Mouse (Mus musculus): ENCODE results near the gene Zc3h18.
A peak's percentile ranks its signal among the peaks of the same experiment; 100 is the strongest.

The Zc3h18 gene

DNA sequence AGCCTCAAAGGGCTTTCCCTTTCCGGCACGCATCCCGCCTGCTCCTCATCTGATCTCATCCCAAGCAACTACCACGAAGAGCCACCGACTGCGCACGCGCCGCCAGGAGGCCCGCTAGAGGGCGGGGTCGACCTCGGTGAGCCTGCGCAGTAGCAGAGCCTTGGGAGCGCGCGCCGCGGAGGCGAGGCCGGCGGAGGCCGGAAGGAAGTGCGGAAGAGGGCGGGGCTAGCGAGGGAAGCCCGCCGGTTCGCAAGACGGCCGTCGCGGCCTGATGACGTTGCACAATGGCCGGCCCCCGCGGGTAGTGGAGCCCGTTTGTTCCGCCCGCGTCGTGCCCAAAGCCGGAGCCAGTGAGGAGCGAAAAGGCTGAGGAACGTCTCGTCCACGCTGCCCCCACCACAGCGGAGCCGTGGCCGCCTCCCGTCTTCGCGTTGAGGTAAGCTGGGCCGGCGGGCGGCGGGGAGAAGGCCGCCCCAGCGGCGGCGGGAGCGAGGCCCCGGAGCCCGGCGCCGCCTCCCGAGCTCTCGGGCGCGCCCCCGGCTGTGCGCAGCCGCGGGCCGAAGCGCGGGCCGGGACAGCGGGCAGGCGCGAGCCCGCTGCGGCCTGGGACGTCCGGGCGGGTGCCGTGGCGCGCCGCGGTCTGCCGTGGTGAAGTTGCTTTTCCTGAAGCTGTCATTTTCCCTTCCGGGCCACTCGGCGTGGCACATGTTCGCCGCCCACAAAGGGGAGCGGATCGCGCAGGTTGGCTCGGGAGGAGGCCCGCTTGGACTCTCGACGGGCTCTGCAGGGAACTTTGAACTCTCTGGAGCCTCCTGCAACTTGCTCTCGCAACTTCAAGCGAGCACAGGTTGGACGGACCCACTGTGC lies at the start of gene Zc3h18:
TSS of gene Zc3h18 (plus strand) at position 245 of the 867 bp plus-strand sequence.
- DNase-seq: peak; percentile 99

DNA sequence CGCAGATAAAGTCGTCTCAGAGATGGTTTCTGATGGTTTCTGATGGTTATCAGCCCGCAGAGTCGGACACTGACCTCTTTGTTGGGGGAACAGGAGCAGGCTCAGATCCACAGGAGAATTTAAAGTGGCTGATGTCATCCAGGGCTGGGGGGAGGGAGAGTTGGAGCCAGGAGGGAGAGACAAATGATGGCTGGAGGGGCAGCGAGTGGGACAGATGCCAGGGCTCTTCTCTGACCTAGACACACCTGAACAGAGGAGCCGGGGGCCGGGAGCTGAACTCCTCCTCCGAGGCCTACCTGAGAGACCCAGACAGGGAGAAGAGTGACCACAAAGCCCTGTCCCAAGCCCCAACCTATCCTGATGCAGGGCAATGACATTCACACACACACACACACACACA lies 47.3 kb upstream of the Zc3h18 start:
- DNase-seq: no peak

DNA sequence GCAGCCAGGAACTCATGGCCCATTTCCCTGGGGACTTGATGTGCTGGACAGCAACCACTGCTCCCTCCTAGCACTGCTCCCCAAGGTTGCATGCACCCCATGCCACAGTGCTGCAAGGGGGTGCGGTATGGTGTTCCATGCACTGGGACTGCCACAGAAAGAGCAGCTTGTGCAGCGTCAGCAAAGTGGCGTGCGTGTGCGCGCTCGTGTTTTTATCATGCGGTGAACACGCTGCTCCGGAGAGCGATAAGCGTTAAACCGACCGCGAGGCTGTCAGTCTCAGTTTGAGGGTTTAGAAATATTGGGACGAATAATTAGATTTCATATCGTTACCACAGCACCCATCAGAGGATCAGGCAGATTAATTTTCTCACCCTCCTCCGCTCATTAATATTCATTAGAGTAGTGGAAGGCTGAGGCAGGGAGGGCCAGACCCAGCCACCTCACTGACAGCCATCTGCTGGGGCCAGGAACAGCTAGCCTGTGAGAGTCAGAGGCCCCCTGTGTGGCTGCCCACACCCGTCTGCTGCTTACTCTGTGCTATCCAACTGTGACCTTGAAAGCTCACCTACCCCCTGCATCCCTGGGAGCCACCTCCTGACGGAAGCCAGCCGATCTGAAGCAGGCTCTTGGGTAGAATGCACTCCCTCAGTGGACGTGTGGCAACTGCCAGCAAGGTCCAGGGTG lies 46.7 kb upstream of the Zc3h18 start:
- no peak for DNase-seq

DNA sequence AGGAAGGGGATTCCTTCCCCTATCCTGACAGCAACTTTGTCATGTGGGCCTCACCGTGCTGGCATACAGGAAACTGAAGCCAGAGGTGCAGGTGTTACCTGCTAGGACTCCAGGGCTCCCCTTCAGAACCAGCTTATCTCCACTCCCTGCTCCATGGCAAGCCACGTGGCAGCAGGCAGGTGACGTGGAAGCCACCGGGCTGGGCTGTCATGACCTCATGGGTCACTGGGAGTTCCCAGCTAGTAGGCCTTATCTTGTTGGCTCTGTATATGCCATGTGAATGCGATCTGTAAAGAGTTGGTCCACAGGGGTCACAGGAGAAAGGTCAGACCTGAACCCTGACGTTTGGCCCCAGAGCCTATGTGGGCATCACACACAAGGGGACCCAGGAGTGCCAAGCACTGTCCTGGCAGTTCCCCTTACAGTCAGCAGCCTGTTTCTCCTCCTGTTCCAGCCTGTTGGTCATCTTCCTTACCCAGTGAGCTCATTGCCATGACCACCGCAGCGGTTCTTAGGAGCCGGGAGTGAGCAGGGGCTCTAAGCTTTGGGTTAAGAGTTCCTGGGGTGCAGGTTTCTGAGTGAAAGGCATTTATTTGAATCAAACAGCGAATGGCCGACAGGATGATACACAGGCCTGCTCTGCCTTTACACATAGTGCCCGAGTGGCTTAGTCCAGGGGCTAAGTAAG lies 45.8 kb upstream of the Zc3h18 start:
- DNase-seq: no peak

DNA sequence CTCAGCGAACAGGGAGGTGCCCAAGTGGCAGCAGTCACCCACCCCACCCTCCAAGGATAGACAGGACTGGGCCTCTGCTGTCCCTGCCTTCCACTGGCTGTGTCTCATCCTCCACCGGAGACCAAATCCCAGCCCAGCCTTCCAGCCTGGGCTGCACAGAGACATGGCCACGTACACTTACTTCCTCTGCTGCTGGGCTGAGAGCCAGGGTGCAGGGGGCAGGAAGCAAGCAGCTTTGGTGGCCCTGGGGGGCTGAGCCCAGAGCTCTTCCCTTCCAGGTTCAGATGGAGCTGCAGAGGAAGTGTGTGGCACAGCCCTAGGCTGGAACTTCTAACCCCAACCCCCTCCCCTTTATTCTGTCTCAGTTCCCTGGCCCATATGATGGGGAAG lies 45.3 kb upstream of the Zc3h18 start:
- peak; percentile 53 to 67 for DNase-seq

DNA sequence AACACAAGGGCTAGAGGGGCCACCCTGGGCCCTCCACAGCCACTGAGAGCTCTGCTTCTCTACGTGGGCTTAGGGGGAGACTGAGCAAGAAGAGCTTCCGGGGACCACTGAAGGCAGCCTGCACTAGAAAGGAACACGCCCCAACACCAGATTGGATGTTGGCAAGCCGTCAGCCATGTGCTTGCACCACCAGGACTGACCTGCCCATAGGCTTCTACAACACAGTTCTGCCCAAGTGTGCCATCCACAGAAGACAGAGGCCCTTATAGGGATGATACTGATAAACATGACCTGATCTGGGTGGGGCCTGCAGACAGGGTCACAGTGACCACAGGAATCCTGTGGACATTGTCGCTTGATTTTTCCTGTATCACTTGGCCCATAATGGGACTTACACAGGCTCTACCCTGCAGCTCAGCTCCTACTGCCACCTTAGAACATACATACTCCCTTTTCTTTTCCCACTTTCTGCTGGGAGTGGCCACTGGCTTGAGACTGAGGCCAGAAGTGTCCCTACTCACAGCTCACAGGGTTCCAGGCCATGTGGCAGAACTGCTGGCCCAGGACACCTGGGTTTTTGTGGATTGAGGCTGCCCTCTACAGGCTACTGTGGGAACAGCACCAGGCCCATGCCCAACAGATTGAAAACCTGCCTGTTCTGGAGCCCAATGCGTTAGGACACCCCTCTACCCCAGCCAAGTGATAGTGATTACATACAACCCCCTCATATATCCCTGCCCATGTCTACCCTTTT lies 43.5 kb upstream of the Zc3h18 start:
- peak; percentile 73 to 89 for DNase-seq

DNA sequence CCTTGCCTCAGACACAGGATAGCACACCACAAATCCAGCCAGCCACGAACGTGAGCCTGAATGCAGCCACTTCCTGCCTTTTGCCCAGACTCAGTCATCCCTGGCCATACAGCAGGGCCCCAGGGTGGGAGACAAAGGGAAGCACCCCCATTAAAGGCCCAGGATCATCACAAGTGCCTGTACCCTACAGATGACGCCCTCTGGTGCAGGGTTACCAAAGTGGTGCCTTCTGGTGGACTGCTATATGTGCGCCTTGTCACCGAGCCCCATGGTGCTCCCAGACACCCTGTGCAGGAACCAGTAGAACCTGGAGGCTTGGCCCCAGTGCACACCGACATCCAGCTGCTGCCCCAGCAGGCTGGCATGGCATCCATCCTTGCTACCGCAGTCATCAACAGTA lies 42.9 kb upstream of the Zc3h18 start:
- no peak for DNase-seq

DNA sequence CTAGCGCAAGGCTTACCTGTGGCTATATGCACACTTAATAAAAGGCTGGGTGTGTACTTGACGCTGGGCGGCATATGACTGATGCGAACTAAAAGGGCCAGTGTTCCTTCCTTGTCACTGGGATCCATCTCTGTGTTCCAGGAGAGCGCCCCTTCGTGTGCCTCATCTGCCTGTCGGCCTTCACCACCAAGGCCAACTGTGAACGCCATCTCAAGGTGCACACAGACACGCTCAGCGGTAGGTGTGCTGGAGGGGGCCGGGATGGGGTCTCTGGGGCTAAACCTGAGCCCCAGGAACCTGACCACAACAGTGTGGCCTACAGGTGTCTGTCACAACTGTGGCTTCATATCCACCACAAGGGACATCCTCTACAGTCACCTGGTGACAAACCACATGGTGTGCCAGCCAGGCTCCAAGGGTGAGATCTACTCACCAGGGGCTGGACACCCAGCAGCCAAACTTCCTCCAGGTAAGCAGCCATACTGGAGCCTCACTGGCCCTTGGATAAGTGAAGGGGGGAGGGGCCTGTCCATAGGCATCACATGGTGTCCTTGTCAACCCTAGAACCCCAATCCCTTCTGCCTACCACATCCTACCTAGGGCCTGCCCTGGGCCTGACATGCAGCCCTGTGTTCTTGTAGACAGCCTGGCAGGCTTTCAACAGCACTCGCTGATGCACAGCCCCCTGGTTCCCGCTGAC lies 41.5 kb upstream of the Zc3h18 start:
- DNase-seq: no peak

DNA sequence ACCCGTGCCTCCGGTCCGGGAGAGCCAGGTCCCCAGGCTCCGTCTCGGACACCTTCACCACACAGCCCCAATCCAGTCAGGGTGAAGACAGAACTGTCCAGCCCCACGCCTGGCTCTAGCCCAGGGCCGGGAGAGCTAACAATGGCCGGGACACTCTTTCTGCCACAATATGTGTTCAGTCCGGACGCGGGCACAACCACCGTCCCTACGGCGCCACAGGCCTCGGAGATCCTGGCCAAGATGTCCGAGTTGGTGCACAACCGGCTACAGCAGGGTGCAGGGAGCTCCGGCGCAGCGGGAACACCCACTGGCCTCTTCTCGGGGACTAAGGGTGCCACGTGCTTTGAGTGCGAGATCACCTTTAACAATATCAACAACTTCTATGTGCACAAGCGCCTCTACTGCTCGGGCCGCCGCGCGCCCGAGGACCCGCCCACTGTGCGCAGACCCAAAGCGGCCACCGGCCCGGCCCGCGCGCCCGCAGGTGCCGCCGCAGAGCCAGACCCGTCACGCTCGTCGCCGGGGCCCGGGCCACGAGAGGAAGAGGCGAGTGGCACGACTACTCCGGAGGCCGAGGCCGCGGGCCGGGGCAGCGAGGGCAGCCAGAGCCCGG lies 40.7 kb upstream of the Zc3h18 start:
- DNase-seq: peak in 1 of 2 experiments; percentile 18

DNA sequence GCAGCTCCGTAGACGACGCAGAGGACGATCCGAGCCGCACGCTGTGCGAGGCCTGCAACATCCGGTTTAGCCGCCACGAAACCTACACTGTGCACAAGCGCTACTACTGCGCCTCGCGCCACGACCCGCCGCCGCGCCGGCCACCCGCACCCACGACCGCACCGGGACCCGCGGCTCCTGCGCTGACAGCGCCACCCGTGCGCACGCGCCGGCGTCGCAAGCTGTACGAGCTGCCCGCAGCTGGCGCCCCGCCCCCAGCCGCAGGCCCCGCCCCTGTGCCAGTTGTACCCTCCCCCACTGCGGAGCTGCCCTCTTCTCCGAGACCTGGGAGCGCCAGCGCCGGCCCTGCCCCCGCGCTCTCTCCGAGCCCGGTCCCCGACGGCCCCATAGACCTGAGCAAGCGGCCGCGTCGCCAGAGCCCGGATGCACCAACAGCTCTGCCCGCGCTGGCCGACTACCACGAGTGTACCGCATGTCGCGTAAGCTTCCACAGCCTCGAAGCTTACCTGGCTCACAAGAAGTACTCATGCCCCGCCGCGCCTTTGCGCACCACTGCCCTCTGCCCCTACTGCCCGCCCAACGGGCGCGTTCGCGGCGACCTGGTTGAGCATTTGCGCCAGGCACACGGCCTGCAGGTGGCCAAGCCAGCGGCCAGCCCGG lies 40.0 kb upstream of the Zc3h18 start:
- peak in 1 of 2 experiments; percentile 53 for DNase-seq

DNA sequence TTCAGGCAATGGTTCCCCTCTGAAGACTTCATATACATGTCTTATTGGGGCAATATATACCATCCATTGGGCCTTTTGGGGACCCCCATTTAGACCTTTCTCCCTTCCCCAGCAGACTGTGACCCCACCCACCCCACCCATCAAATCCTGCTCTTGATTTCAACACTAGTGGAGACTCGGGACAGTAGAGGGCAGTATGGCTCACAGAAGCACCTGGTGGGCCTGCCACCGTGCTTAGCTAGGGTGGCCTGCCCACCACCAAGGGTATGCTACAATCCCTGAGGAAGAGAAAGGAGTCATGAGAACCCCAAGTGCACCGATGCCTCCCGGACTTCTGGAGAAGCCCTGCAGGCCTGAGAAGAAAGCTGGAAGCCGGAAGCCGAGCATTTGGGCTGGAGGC lies 37.6 kb upstream of the Zc3h18 start:
- no peak for DNase-seq

DNA sequence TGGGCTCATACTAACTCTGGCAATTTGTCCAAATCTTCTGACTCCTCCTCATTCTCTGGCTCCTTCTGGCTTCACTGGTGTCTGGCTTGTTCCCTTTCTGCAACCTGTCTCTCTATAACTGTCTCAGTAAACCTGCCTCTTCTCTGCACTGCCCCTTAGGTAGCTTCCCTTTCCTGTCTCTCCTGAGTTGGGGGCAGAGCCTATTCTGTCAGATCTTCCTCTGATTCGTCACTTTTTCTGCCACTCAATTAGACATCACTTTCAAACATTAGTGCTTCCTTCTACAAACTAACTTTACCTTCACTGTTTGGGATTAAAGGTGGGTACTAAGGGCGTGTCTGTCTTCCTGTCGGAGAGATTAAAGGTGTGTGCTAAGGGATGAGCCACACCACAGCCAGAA lies 35.6 kb upstream of the Zc3h18 start:
- DNase-seq: no peak

DNA sequence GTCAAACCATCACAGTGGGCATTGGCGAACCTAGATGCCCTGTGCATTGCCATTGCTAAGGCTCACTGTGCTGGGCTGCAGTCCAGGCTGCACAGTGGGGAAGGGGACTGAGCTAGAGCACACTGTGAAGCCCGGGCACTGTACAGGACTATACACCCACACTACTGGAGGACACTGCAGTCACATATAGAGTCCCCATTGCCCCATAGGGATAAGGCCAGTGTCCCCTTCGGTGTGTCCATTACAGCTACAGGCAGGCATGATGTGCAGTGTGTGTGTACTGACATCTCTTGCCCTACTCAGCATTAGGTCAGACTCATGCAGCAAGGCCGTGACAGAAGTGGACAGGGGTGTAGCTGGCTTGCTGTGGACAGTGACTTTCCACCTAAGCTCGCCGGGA lies 34.6 kb upstream of the Zc3h18 start:
- no peak for DNase-seq

DNA sequence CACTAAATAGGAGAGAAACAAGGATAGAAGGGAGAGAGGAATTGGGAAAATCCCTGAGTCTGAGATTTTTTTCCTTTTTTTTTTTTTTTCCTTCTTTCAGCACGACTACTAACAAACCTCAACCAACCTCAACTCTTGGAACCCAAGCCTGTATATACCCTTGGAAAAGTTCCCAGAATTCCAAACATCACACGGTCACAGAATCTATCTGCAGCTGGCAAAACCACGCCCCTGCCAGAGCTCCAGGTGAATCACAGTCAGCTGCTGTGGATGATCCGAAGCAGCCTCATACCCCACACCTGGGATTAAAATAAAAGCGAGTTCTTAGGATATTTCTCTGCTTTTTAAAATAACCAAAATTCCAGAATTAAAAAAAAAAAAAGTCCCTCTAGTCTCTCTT lies 34.0 kb upstream of the Zc3h18 start:
- DNase-seq: no peak

DNA sequence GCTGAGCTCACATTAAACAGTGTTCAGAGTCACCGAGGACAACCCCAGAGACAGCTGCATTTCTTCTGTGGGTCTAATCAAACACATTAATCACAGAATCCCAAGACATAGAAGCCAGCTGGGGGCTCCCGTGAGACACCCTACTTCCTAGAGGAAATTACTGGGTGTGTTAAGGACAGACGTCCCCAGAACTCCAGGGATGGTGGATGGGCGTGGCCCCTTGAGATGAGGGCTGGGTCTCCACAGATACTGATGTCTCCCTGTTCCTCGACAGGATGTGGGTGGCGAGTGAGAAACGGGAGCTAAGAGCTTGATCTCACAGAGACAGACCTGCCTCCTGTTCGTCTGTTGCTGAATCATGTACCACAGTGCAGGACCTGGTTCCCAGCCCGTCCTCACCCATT lies 33.6 kb upstream of the Zc3h18 start:
- peak in 1 of 2 experiments; percentile 31 for DNase-seq

DNA sequence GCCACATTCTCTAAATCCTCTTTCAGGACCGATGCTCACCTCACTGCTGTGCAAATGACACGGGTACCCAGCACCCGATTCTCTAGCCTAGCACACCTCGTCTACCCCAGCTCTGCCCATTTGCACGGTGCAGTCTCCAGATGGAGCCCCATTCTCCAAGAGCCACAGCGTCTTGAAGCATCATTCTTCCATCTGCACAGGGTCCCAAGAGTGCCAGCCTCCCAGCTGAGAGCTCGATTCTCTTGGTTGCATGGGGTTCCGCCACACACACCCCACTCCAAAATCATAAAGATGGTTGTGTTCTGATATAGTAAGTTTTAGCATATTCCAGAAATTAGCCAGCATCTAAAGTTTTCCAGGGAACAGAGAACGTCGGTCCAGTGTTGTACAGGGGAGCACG lies 33.1 kb upstream of the Zc3h18 start:
- DNase-seq: no peak

DNA sequence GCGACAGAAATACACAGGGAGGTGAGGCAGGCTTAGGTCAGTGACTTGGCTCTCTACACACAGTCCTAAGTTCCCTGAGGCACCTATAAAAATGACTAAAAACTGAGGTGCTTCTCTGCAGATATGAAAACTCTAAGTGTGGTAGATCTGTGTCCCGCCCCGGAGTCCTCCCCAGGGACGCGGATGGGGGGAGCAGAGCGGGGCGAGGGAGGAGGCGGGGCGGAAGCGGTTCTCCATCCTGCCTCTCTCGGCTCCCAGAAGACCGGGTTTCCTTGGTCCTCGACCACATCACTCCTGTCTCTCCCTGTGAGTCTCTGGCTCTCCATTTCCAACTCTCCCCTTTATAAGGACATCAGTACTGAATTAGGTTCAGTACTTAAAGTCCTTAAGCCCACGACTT lies 32.7 kb upstream of the Zc3h18 start:
- DNase-seq: no peak

DNA sequence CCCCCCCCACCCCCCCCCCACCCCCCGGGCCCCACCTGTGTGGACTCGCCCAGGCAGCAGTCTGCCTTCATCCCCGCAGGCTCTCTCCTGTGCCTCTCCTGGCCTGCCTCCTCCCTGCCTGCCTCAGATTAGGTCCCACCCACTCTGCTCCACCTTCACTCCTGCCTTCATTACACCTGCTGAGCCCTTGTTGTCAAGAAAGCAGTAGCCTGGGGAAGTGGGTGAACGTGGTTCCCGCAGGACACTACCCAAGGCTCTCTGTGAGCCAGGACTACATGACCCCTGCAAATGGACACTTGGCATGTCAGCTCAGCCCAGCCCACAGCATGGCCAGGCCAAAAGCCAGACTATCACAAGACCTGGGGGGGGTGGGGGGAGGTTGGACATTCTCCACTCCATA lies 32.2 kb upstream of the Zc3h18 start:
- no peak for DNase-seq

DNA sequence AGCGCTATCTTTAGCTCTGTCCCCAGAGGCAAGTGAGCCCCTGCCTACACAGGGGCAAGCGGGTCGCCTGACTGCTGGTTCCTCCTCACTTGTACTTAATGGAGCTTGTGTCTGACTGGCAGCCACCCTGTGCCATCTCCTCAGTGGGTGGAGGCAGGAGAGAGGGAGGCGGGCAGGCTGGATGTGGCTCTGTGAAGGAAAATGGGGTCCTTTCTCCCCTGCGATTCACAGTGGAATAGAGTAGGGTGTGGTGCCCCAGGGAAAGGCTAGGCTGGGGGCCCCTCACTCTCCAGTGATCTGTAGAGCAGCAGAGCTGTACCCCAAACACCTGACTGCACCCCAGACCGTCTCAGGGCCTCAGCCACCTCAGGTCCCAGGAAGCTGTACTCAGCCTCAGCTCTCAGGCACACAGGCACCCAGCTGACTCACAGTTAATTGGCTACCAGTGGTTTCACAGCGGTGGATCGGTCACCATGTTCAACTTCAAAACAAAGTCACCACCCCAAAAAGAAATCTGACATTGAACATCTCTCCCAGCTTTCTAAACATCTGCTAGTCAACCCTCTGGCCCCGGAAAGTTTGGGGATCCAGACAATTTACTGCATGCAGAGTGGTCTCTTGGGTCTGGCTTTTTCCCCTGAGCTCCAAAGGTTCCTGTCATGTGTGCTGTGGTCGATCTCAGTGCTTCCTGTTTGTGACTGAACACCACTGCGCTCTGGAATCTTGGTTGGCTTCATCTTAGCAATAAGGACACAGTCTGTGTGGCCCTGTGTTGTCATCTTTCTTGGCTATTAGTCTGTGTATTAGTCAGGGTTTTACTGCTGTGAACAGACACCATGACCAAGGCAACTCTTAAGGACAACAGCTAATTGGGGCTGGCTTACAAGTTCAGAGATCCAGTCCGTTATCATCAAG lies 31.0 kb upstream of the Zc3h18 start:
- no peak for DNase-seq

All from kidney, adult 8-10 months (tissue).